In genomic region chr4:10265942-10266341, GRCm38 (mm10) we compare ENCODE assay signal across 13 mouse cellular contexts.
"Had no signal": no experiment of that assay in that cellular context is flagged by ENCODE, and none has a peak within 500 bp of the region (broad histone marks: within the 10 kb centered on the region; RNA-seq: fewer than 3 reads in every experiment).

No protein-coding gene starts in this region.

- H3K9me3 ChIP-seq: limb, embryonic 12.5 days; liver, embryonic 13.5 days; midbrain, embryonic 13.5 days had no signal

- DNase-seq: kidney, adult 11 months; kidney, adult 9 months; kidney, postnatal 14 days; liver; liver, embryonic 13.5 days; liver, postnatal 0 days; lung, postnatal 14 days; right cerebral cortex, adult 18-20 months; right cerebral cortex, postnatal 25 days; thymus, adult 18-20 months; thymus, postnatal 14 days had no signal

- H3K36me3 ChIP-seq: limb, embryonic 12.5 days; liver, embryonic 13.5 days; midbrain, embryonic 13.5 days had no signal

- H3K9ac ChIP-seq: limb, embryonic 12.5 days; liver, embryonic 13.5 days; liver, postnatal 0 days; midbrain, embryonic 13.5 days had no signal

- ATAC-seq: liver, postnatal 0 days; midbrain, embryonic 13.5 days had no signal

- H3K27me3 ChIP-seq: limb, embryonic 12.5 days; liver, embryonic 13.5 days; midbrain, embryonic 13.5 days had no signal

- H3K4me2 ChIP-seq: limb, embryonic 12.5 days; liver, embryonic 13.5 days; midbrain, embryonic 13.5 days had no signal

- H3K4me1 ChIP-seq: limb, embryonic 12.5 days; liver, embryonic 13.5 days; midbrain, embryonic 13.5 days had no signal

- H3K27ac ChIP-seq: limb, embryonic 12.5 days; liver, embryonic 13.5 days; midbrain, embryonic 13.5 days had no signal

- H3K4me3 ChIP-seq: limb, embryonic 12.5 days; liver, embryonic 13.5 days; midbrain, embryonic 13.5 days had no signal
